Mouse (Mus musculus): Measurements from ENCODE around the gene Efcab12. TPM values are rescaled to one million over a fixed set of nuclear protein-coding genes. Genes with fewer than 3 reads are reported as not detected.
"Not testable (repeated sequence)": the region's sequence is repeated elsewhere in the genome, so short reads cannot be mapped to it uniquely, and the experiment has no call there.

The Efcab12 gene
- under 1 TPM in 1 of 2 experiments, not detected in 1; 0.14 TPM for total RNA-seq (2021)
- long read RNA-seq, experiment 1, result 0 reads
- long read RNA-seq, experiment 2, result 0 reads

- DNase-seq (ENCODE audit: low spot score), result peak; percentile 60
These were observed at the start of gene Efcab12 for GRCm38 (mm10) chr6:115838161-115838597. Gene Efcab12, minus strand, starts transcription at chr6:115838412.

DNA sequence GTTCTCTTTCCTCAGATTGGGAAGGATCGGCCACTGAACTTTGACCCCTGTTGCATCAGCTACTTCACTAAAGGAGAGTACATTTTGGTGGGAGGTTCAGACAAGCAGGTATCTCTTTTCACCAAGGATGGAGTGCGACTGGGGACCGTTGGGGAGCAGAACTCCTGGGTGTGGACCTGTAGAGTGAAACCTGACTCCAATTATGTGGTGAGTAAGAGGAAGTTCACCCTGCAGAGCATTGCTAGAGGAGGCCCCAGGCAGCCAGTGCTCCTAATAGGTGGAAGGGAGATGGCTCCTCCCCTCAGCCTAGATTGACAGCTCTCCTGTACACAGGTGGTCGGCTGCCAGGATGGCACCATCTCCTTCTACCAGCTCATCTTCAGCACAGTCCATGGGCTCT, 48.7 kb upstream of the Efcab12 start:
- DNase-seq (ENCODE audit: low spot score), result no peak

DNA sequence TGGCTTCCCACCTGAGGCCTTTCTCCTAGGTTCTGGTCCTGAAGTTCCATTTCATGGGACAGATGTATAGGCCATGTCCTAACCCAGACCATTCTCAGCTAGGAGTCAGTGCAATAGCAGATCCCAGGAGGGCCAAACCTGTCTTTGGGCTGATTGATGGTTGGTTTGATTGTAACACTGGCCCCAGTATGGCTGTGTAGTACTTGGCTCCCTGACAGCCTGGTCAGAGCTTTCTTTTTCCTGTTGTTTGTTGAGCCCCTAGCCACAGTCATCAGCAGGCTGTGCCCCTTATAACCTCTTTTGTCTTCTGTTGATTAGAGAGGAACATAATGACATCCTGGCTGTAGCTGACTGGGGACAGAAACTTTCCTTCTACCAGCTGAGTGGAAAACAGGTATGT, 45.8 kb upstream of the Efcab12 start:
- DNase-seq (ENCODE audit: low spot score), result no peak

GRCm38 (mm10) chr6:115880751-115881150, 42.5 kb upstream of the Efcab12 start:
- DNase-seq (ENCODE audit: low spot score), result no peak

DNA sequence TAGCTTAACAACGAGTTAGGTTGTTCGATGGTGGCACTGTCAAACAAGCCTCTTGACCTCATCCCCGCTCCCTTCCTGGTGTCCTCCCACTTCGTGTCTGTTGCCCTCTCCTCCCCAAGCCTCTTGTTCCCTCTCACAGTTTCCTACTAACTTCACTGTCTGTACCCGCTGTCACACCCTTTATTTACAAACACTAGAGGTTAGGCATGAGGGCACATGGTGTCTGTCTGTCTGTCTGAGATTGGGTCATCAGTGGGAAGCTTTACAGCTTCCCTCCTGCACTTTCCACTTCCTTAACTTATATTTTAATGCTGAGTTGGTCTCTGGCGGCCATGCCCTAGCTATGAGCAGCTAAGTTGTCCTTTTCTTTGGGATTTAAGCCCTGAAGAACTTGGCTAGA, 41.5 kb upstream of the Efcab12 start:
- no peak for DNase-seq (ENCODE audit: low spot score)

DNA sequence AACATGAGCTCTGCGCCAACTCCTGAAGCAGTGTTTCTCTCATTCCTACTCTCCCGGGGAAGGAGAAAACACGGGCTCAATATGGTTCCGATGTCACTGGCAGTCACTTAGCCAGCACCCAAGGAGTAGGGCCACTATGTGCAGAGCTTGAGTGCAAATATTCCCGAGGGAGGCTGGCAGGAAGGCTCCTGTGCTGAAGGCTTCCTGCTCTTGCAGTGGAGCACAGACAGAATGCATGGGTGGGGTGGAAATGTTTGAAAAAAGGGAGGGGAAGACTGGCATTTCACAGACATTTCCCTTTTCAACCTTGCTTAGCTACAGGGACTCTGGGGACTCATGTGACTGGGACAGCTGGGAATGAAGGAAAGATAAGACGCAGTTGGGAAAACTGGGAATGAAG, 40.5 kb upstream of the Efcab12 start:
- DNase-seq (ENCODE audit: low spot score), result no peak

DNA sequence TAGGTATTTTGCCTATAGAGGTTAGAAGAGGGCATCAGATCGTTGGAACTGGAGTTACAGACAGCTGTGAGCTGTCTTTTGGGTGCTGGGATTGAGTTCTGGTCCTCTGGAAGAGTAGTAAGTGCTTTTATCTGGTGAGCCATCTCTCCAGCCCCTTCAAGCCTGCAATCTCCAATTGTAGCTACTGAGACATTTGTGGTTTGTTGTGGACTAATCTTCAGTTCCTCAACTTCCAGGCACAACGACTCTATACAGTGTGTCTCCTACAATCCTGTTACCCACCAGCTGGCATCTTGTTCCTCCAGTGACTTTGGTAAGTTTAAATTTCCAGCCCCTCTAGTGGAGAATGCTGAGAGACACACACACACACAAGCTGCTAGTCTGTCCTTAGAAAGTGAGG, 39.0 kb upstream of the Efcab12 start:
- DNase-seq (ENCODE audit: low spot score), result no peak

- not testable (repeated sequence) for DNase-seq (ENCODE audit: low spot score)
These were observed 33.1 kb upstream of the Efcab12 start for GRCm38 (mm10) chr6:115871318-115871717.

GRCm38 (mm10) chr6:115867157-115867556, 28.9 kb upstream of the Efcab12 start:
- not testable (repeated sequence) for DNase-seq (ENCODE audit: low spot score)

GRCm38 (mm10) chr6:115865246-115865645, 27.0 kb upstream of the Efcab12 start:
- DNase-seq (ENCODE audit: low spot score), result no peak

- no peak for DNase-seq (ENCODE audit: low spot score)
These were observed 25.2 kb upstream of the Efcab12 start for GRCm38 (mm10) chr6:115863340-115863841.

GRCm38 (mm10) chr6:115860027-115860556, 21.9 kb upstream of the Efcab12 start:
- no peak for DNase-seq (ENCODE audit: low spot score)

DNA sequence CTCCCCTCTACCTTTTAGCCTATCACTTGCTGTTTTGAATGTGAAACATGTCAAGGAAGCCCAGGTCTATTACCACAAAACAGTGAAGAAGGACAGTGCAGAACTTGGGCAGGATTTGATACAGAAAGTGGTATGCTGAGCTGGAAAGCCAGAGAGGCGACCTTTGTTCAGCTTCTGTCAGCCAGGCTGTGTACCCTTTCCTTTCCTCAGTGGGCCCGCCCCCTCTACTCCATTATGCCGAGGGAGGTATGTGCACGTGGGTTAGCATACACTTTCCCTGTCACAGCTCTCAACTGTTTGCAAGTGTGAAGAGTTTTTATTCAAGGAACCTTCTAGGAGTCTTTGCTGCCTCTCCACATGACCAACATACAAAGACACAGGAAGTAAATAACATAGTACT, 21.0 kb upstream of the Efcab12 start:
- DNase-seq (ENCODE audit: low spot score), result no peak

DNA sequence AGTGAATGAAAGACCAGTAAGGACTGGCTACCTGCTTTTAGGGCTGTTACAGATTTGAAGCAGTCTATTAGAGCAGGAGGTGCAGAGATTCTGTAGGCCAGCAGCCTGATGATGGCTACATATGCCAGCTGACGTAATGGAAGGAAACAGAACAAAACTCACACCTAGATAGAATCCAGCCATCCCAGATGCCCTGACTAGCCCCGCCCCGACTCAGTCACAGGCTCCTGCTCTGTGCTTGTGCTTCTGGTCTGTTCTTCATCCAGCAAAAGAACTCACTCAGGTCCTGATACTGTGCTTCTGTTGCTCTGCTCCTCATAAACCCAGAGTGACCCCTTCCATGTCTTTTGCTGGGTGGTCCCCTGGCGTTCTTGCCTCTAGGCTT, 18.1 kb upstream of the Efcab12 start:
- DNase-seq (ENCODE audit: low spot score), result no peak

DNA sequence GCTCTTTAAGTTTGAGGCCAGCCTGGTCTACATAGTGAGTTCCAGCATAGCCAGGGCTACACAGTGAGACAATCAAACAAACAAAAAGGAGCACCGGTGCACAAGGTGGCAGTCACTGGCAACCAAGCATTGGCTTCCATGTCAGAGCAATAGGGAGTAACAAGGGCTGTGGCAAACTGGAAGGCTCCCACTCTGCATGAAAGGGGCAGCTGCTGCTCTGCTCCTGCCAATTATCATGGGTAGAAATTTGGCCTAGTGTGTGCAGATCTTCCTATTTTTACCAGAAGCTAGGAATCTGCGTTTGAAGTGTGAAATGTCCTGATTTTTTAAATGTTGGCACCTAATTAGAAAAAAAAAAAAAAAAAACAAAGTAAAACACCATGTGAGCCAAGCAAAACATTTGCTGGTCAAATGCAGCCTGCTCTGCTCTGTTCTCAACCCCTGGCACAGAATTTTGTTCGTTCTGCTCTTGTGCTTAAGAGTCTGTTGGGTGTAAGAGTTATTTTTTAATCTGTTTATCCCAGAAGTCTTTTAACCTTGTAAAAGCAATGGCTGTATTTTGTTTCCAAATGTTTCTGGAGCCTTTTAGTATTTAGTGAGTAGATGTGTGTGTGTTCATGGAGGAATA, 17.6 kb upstream of the Efcab12 start:
- no peak for DNase-seq (ENCODE audit: low spot score)

DNA sequence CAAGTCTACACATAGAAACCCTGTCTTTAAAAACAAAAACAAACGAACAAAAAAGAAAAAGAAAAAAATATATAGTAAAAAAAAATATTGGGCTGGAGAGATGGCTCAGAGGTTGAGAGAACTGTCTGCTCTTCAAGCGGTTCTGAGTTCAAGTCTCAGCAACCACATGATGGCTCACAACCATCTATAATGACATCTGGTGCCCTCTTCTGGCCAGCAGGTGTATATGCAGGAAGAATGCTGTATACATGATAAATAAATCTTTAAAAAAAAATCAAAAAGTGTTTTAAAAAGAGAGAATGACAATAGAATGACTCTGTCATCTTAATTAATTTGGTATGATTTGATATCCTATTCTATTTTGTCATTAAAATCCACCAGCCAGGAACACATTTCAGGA, 16.2 kb upstream of the Efcab12 start:
- no peak for DNase-seq (ENCODE audit: low spot score)

DNA sequence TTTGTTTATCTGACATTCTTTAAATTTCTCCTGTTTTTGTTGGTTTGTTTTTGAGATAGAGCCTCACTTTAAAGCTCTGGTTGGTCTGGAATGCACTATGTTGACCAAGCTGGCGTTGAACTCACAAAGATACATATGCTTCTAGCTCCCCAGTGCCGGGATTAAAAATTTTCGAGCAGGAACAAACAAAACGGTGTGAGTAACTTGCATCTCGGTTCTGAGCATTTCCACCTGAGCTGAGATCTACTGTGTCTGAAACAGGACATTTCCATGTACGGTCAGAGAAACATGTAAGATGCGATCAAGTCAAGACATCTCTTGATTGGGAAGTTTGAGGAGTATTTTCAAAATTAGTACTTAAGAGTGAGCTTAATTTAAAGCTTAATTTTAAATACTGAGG, 15.8 kb upstream of the Efcab12 start:
- DNase-seq (ENCODE audit: low spot score), result no peak

GRCm38 (mm10) chr6:115853091-115853813, 15.0 kb upstream of the Efcab12 start, which contains the start of the genes Mbd4 and Ift122:
Gene Mbd4, minus strand, starts transcription at chr6:115853371.
Gene Ift122, plus strand, starts transcription at chr6:115853470.
- peak; percentile 98 for DNase-seq (ENCODE audit: low spot score)

- no peak for DNase-seq (ENCODE audit: low spot score)
These were observed 14.4 kb upstream of the Efcab12 start for GRCm38 (mm10) chr6:115852446-115853090.

GRCm38 (mm10) chr6:115848598-115849304, 10.5 kb upstream of the Efcab12 start:
- DNase-seq (ENCODE audit: low spot score), result no peak
